Mouse (Mus musculus): Measurements from ENCODE around the gene Prpf40b. TPM values are rescaled to one million over a fixed set of nuclear protein-coding genes. Genes with fewer than 3 reads are reported as not detected.

The Prpf40b gene
- total and polyA plus RNA-seq, 2 experiments, result 7.9 to 27.9 TPM

- no peaks in the 10 kb centered on the region for H3K36me3 ChIP-seq (ENCODE audit: control insufficient read depth, insufficient read depth, low read length)
- DNase-seq (ENCODE audit: extremely low read depth, low read depth, low spot score), result no peak
- H3K27me3 ChIP-seq (ENCODE audit: control insufficient read depth, insufficient read depth, low read length), result no peaks in the 10 kb centered on the region
- WGBS, result 86% methylated on average over 6 of the region's 6 CpGs
- H3K4me1 ChIP-seq (ENCODE audit: control insufficient read depth, insufficient read depth, low read length), result peaks cover 11% of the 10 kb centered on the region; the same call in 1 of the 2 replicates
- no peak overlapping the region for H3K27ac ChIP-seq (replicated peaks; ENCODE audit: insufficient read depth, low read depth, low read length)
- no peaks in the 10 kb centered on the region for H3K79me2 ChIP-seq (ENCODE audit: control insufficient read depth, insufficient read depth, low read length)
- no peak for TF ChIP-seq CTCF (IDR thresholded peaks at IDR 0.05; ENCODE audit: low read depth, low read length)
- TF ChIP-seq POLR2A (IDR thresholded peaks at IDR 0.05; ENCODE audit: extremely low read depth, insufficient read depth, low read length), result no peak
- H3K9ac ChIP-seq (ENCODE audit: low read depth, low read length), result no peak overlapping the region
- H3K4me3 ChIP-seq (ENCODE audit: insufficient read depth, low read depth, low read length), result no peak overlapping the region
Measured at GRCm38 (mm10) chr15:99334500-99334899, 39.6 kb downstream of the Prpf40b start.

- DNase-seq (ENCODE audit: extremely low read depth, low read depth, low spot score), result no peak
- Histone ChIP-seq H3K79me2 (ENCODE audit: control insufficient read depth, insufficient read depth, low read length) (no peaks in the 10 kb centered on the region), H3K27ac (replicated peaks; ENCODE audit: insufficient read depth, low read depth, low read length) (no peak overlapping the region), H3K36me3 (ENCODE audit: control insufficient read depth, insufficient read depth, low read length) (no peaks in the 10 kb centered on the region), H3K4me3 (ENCODE audit: insufficient read depth, low read depth, low read length) (no peak overlapping the region), H3K9ac (ENCODE audit: low read depth, low read length) (no peak overlapping the region), H3K27me3 (ENCODE audit: control insufficient read depth, insufficient read depth, low read length) (no peaks in the 10 kb centered on the region), H3K4me1 (ENCODE audit: control insufficient read depth, insufficient read depth, low read length) (peaks cover 11% of the 10 kb centered on the region; the same call in 1 of the 2 replicates)
- WGBS, result 71% methylated on average over 8 of the region's 8 CpGs
- no peak for TF ChIP-seq CTCF (IDR thresholded peaks at IDR 0.05; ENCODE audit: low read depth, low read length)
- TF ChIP-seq POLR2A (IDR thresholded peaks at IDR 0.05; ENCODE audit: extremely low read depth, insufficient read depth, low read length), result no peak
Measured at GRCm38 (mm10) chr15:99335801-99336320, 41.0 kb downstream of the Prpf40b start.

- Histone ChIP-seq H3K27me3 (ENCODE audit: control insufficient read depth, insufficient read depth, low read length) (no peaks in the 10 kb centered on the region), H3K79me2 (ENCODE audit: control insufficient read depth, insufficient read depth, low read length) (no peaks in the 10 kb centered on the region), H3K4me1 (ENCODE audit: control insufficient read depth, insufficient read depth, low read length) (peaks cover 7% of the 10 kb centered on the region; the same call in 1 of the 2 replicates), H3K9ac (ENCODE audit: low read depth, low read length) (no peak overlapping the region), H3K4me3 (ENCODE audit: insufficient read depth, low read depth, low read length) (no peak overlapping the region), H3K27ac (replicated peaks; ENCODE audit: insufficient read depth, low read depth, low read length) (no peak overlapping the region), H3K36me3 (ENCODE audit: control insufficient read depth, insufficient read depth, low read length) (no peaks in the 10 kb centered on the region)
- DNase-seq (ENCODE audit: extremely low read depth, low read depth, low spot score), result no peak
- WGBS, result 81% methylated on average over 2 of the region's 2 CpGs
- TF ChIP-seq CTCF (IDR thresholded peaks at IDR 0.05; ENCODE audit: low read depth, low read length) (no peak), POLR2A (IDR thresholded peaks at IDR 0.05; ENCODE audit: extremely low read depth, insufficient read depth, low read length) (no peak)
Measured at GRCm38 (mm10) chr15:99338916-99339315, 44.0 kb downstream of the Prpf40b start.

- peaks cover 4% of the 10 kb centered on the region for H3K4me1 ChIP-seq (ENCODE audit: control insufficient read depth, insufficient read depth, low read length)
- no peak for DNase-seq (ENCODE audit: extremely low read depth, low read depth, low spot score)
- no peak overlapping the region for H3K27ac ChIP-seq (replicated peaks; ENCODE audit: insufficient read depth, low read depth, low read length)
- H3K4me3 ChIP-seq (ENCODE audit: insufficient read depth, low read depth, low read length), result no peak overlapping the region
- no peak for TF ChIP-seq POLR2A (IDR thresholded peaks at IDR 0.05; ENCODE audit: extremely low read depth, insufficient read depth, low read length)
- TF ChIP-seq CTCF (IDR thresholded peaks at IDR 0.05; ENCODE audit: low read depth, low read length), result no peak
- no peaks in the 10 kb centered on the region for H3K79me2 ChIP-seq (ENCODE audit: control insufficient read depth, insufficient read depth, low read length)
- H3K36me3 ChIP-seq (ENCODE audit: control insufficient read depth, insufficient read depth, low read length), result no peaks in the 10 kb centered on the region
- H3K9ac ChIP-seq (ENCODE audit: low read depth, low read length), result no peak overlapping the region
- no peaks in the 10 kb centered on the region for H3K27me3 ChIP-seq (ENCODE audit: control insufficient read depth, insufficient read depth, low read length)
- WGBS, result 53% methylated on average over 6 of the region's 6 CpGs
Measured at GRCm38 (mm10) chr15:99339669-99340068, 44.8 kb downstream of the Prpf40b start.

- 78% methylated on average over 3 of the region's 3 CpGs for WGBS
- Histone ChIP-seq H3K36me3 (ENCODE audit: control insufficient read depth, insufficient read depth, low read length) (no peaks in the 10 kb centered on the region), H3K79me2 (ENCODE audit: control insufficient read depth, insufficient read depth, low read length) (no peaks in the 10 kb centered on the region), H3K27me3 (ENCODE audit: control insufficient read depth, insufficient read depth, low read length) (no peaks in the 10 kb centered on the region), H3K27ac (replicated peaks; ENCODE audit: insufficient read depth, low read depth, low read length) (no peak overlapping the region), H3K4me3 (ENCODE audit: insufficient read depth, low read depth, low read length) (no peak overlapping the region), H3K4me1 (ENCODE audit: control insufficient read depth, insufficient read depth, low read length) (peaks cover 4% of the 10 kb centered on the region), H3K9ac (ENCODE audit: low read depth, low read length) (no peak overlapping the region)
- no peak for DNase-seq (ENCODE audit: extremely low read depth, low read depth, low spot score)
- no peak for TF ChIP-seq CTCF (IDR thresholded peaks at IDR 0.05; ENCODE audit: low read depth, low read length)
- TF ChIP-seq POLR2A (IDR thresholded peaks at IDR 0.05; ENCODE audit: extremely low read depth, insufficient read depth, low read length), result no peak
Measured at GRCm38 (mm10) chr15:99341102-99341501, 46.2 kb downstream of the Prpf40b start.

- 68% methylated on average over 9 of the region's 9 CpGs for WGBS
- no peak for DNase-seq (ENCODE audit: extremely low read depth, low read depth, low spot score)
- no peak overlapping the region for H3K27ac ChIP-seq (replicated peaks; ENCODE audit: insufficient read depth, low read depth, low read length)
- no peak overlapping the region for H3K9ac ChIP-seq (ENCODE audit: low read depth, low read length)
- TF ChIP-seq CTCF (IDR thresholded peaks at IDR 0.05; ENCODE audit: low read depth, low read length) (no peak), POLR2A (IDR thresholded peaks at IDR 0.05; ENCODE audit: extremely low read depth, insufficient read depth, low read length) (no peak)
- no peaks in the 10 kb centered on the region for H3K27me3 ChIP-seq (ENCODE audit: control insufficient read depth, insufficient read depth, low read length)
- H3K36me3 ChIP-seq (ENCODE audit: control insufficient read depth, insufficient read depth, low read length), result no peaks in the 10 kb centered on the region
- no peak overlapping the region for H3K4me3 ChIP-seq (ENCODE audit: insufficient read depth, low read depth, low read length)
- peaks cover 4% of the 10 kb centered on the region for H3K4me1 ChIP-seq (ENCODE audit: control insufficient read depth, insufficient read depth, low read length)
- H3K79me2 ChIP-seq (ENCODE audit: control insufficient read depth, insufficient read depth, low read length), result no peaks in the 10 kb centered on the region
Measured at GRCm38 (mm10) chr15:99342194-99342981, 47.5 kb downstream of the Prpf40b start.

Measured in liver, adult 2 months (tissue).